Mouse (Mus musculus) neural tube, postnatal 0 days (tissue): ENCODE data around the gene Ints3. TPM values are rescaled to one million over a fixed set of nuclear protein-coding genes. Genes with fewer than 3 reads are reported as not detected.

Experiments used
- polyA plus RNA-seq: library from polyadenylated mRNA; unstranded; fragments of >200 nt; fragmentation: Nextera tagmentation; extraction: Ambion mirVana; gene quantifications from 2 replicates; pipeline ENCODE4 v1.2.1, GENCODE M21; 2015

The Ints3 gene
- polyA plus RNA-seq = 19.9 and 23.1 TPM in 2 replicates

GRCm38 (mm10) chr3:90433381-90434020, at the start of gene Ints3:
Gene Ints3 (minus strand): TSS chr3:90433622.

DNA sequence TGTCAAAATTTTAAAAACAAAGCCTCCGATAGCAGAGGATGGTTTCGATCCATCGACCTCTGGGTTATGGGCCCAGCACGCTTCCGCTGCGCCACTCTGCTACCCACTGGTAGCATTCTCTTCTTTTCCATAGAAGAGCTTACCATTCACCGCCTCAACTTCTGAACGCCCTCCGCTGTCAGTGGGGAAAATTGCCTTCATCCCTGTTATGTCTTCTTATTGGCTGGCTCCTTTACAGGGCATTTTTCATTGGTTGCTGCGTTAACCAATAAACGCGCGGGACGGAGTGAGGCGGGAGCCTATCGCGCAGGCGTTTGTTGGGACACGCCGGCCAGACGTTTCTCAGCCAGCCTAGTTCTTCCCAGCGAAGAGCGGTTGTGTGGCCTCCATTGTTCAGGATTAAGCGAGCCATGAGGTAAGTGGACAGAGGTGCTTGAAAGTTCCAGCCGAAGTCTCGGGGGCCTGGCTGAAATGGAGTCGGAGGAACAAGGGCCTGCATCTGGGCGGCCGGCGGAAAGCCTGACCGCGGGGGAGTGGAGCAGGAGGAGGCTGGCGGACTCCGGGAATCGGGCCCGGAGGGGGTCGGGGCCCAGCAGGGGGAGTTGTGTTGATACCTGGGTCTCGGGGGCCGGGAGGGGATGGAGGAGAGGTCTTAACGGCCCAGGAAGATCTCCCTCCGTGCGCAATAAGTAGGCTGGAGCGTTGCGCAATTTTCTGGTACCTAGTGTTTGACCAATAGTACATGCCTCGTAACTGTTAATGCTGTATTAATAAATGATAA, 42.6 kb upstream of the Ints3 start, which contains the start of gene Ilf2:
TSS of gene Ilf2 (plus strand) at position 296 of the 781 bp plus-strand sequence.

GRCm38 (mm10) chr3:90465686-90466310, 32.4 kb upstream of the Ints3 start, which contains the start of gene Npr1:
Gene Npr1 (minus strand): TSS chr3:90465866.

DNA sequence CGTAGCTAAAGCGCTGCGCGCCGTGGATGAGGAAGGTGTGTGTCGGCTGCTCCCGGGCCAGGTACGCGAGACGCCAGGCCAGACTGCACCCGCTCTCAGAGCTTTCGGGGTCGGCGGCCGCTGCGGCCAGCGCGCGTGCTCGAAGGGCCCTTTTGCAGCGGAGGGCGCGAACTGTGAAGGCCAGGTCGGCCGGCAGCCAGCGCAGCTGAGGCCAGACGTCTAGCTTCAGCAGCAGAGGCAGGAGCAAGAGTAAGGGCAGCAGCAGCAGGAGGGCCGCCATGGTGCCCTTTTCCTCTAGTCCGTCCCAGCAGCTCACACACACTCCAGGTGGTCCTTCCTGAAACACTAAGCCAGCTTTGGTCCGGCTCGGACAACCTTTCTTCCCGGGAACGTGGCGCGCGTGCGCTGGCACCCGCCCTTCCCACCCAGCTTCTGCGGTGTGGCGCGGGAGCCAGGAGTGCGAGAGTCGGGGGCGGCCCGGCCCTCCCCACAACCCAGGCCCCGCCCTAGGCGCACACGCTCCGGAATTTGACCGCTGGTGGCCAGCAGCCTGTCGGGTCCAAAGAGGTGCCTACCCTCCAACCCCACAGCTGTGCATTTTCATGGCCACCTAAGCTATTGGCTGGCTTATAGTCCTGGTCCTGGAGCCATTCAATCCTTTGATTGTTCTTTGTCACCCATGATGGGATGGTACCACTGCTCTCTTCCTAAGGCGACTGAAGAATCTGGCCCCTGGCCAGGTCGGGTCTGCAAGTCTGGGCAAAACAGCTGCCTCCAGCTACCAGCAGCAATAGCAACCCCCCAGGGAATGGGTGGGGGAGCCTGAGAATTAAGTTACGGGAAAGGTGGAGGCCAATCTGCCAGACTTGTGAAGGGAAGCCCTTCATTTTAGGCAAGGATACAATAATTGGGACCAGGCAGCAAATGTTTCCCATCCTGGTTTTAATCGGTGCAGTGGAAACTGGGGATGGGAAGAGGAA, 43.6 kb downstream of the Ints3 start, which contains the start of gene Slc27a3:
TSS of gene Slc27a3 (minus strand) at position 428 of the 980 bp plus-strand sequence.

Other genes starting within 250 kb of the Ints3 start
- 858 and 955 TPM in 2 replicates for gene Rps27, start 220.0 kb downstream of the Ints3 start, polyA plus RNA-seq
- 18.7 and 20.7 TPM in 2 replicates for gene Rab13, start 219.9 kb downstream of the Ints3 start, polyA plus RNA-seq
- gene Jtb, start 202.0 kb downstream of the Ints3 start, polyA plus RNA-seq = 118 and 126 TPM in 2 replicates
- gene Creb3l4, start 190.1 kb downstream of the Ints3 start, polyA plus RNA-seq = 1.1 and 1.5 TPM in 2 replicates
- 65.1 and 72.0 TPM in 2 replicates for gene Slc39a1, start 185.4 kb downstream of the Ints3 start, polyA plus RNA-seq
- 13.4 and 16.6 TPM in 2 replicates for gene Crtc2, start 179.5 kb downstream of the Ints3 start, polyA plus RNA-seq
- gene Dennd4b, start 168.4 kb downstream of the Ints3 start, polyA plus RNA-seq = 6.4 and 7.7 TPM in 2 replicates
- gene Gatad2b, start 140.4 kb downstream of the Ints3 start, polyA plus RNA-seq = 11.2 and 14.6 TPM in 2 replicates
- gene Slc27a3, start 43.7 kb downstream of the Ints3 start, polyA plus RNA-seq = 32.3 and 32.4 TPM in 2 replicates
- gene Npr1, start 32.2 kb upstream of the Ints3 start, polyA plus RNA-seq = 2.8 and 3.6 TPM in 2 replicates
- gene Ilf2, start 42.5 kb upstream of the Ints3 start, polyA plus RNA-seq = 150 and 158 TPM in 2 replicates
- 107 and 109 TPM in 2 replicates for gene Snapin, start 57.4 kb upstream of the Ints3 start, polyA plus RNA-seq
- gene Chtop, start 75.9 kb upstream of the Ints3 start, polyA plus RNA-seq = 148 and 149 TPM in 2 replicates
- gene S100a1, start 80.8 kb upstream of the Ints3 start, polyA plus RNA-seq = 121 and 135 TPM in 2 replicates
- 50.6 and 58.5 TPM in 2 replicates for gene S100a13, start 80.8 kb upstream of the Ints3 start, polyA plus RNA-seq
- not detected in 2 replicates for gene S100a14, start 93.2 kb upstream of the Ints3 start, polyA plus RNA-seq
- gene S100a16, start 103.6 kb upstream of the Ints3 start, polyA plus RNA-seq = 145 and 153 TPM in 2 replicates
- gene S100a3, start 127.0 kb upstream of the Ints3 start, polyA plus RNA-seq = 5.1 TPM in 2 replicates
- gene S100a2, start 156.6 kb upstream of the Ints3 start, polyA plus RNA-seq = not detected in 2 replicates
- not detected in 2 replicates for gene Gm42674, start 168.3 kb upstream of the Ints3 start, polyA plus RNA-seq
- 6.7 and 10.3 TPM in 2 replicates for gene S100a4, start 170.1 kb upstream of the Ints3 start, polyA plus RNA-seq
- gene S100a5, start 174.9 kb upstream of the Ints3 start, polyA plus RNA-seq = not detected in 2 replicates
- gene S100a6, start 179.3 kb upstream of the Ints3 start, polyA plus RNA-seq = 129 and 201 TPM in 2 replicates
- gene S100a7a, start 220.4 kb upstream of the Ints3 start, polyA plus RNA-seq = not detected in 2 replicates
- gene S100a8, start 235.4 kb upstream of the Ints3 start, polyA plus RNA-seq = 11.8 and 22.1 TPM in 2 replicates